Mouse (Mus musculus): ENCODE results near the gene Lrrtm3.

The Lrrtm3 gene

DNA sequence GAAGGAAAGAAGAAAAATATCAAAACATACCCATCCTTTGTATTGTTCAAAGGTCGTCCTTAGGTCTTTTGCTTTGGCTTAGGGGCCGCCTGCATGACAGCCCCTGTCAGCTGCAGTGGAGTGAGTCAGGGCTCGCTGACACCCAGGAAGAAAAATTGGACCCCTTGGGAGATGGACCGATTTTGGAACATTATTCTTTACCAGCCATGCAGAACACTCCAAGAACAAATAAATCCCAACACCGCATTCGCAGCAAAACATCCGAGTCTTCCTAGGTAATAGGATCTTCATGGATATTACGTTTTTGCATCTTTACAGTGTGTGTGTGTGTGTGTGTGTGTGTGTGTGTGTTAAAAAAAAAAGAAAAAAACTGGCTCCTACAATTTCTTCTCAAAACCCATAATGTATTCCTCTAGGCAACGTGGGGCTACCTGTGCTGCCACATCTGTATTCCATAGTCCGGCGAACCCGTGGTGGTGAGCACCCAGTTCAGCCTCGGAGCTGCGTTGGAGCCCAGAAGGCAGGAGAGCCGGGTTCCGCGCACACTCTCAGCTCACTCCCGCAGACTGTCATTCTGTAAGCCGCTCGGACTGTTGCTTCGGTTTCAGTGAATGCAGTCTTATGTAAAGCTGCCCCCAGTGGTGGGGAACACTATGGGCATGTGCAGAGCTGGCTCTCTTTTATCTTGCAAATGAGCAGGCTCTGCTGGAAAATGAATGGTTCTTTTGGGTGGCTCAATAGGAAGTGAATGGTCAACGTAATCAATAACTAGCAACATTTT, at the start of gene Lrrtm3:
Gene Lrrtm3 (minus strand): TSS at position 598 of the 781 bp plus-strand sequence.
- DNase-seq (ENCODE audit: low read depth, low spot score): peak; percentile 77

DNA sequence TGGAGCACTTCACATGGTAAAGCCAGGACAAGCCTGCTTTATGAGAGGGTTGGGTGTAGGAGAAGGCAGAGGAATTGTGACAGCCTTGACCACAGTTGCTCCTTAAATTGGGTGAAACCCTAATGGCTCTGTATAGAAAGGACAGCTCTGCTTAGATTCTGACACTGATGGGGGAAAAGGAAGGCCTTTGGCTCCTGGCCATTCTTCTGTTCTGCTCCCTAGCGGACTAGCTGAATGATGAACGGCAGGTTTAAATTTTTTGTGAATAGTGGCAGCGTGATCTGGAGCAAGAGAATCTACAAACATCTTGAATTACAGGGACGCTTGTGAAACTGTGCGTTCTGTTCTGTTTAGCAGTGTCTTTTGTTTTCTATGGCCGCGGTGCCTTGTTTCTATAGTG, 45.4 kb upstream of the Lrrtm3 start:
- no peak for DNase-seq (ENCODE audit: low read depth, low spot score)

DNA sequence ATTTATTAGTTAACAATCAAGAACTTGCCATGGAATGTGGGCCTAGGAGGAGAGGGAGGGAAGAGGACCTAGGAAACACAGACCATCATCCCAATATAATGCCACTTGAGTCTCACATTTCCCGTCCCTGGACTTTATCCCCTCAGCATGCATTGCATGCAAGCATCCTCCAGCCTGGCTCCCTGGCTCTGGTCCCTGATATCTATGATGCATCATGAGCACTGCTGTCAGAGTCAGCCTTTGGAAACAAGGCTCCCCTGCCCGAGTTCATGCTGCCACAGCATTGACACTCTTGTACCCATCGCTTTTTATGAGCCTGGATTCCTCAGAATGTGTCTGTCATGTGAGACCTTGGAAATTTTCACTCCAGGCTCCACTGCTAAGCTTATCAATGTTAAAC, 43.4 kb upstream of the Lrrtm3 start:
- DNase-seq (ENCODE audit: low read depth, low spot score): no peak

DNA sequence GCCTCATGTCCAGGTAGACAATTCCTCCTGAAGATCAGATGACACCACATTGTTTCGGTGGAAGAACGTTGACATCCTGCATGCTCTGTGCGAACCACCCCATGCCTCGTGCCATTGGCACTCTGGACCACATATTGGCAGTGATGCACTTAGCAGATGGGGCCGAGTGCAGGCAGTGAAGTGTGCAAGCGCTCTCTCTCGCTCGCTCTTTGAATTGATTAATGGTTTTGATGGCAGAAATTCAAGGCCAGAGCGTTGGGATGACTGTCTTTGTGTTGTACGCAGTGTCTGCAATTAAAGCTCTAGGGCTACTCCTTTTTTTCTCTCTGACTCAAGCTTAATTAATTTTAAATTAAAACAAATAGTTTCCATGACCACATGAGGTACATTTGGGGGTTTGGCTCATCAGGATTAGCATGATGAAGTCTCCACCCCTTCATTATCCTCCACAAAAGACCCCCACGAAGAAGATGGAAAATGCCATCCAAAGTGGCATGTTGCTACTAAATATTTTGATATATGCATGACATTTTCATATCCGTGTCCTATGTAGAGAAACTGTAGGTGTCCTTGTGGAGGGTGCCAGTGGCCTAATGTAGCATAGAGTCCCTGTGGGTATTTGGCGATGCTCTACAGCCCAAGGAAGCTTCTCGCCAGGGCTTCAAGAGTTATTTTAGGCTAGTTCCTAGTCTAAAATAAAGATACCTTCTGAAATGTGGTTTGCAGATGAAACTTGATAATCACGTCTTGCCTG, 40.5 kb upstream of the Lrrtm3 start:
- DNase-seq (ENCODE audit: low read depth, low spot score): peak; percentile 26

DNA sequence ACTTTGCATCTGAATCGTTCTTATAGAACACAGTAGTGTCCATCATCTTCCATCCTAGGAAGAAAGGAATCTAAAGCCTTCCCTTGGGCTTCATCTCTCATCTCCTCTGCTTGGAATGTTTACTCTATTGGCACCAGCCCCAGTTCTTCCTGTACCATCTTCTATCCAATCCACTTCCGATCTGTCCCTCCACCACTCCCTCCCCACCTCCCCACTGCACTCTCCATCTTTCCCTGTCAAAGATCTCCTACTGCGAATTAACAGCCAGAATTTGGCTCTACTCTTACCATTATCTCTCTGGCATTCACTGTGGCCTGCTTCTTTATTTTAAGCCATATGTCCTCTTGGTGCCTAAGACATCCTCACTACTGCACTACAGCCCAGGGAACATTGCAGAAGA, 28.8 kb upstream of the Lrrtm3 start:
- no peak for DNase-seq (ENCODE audit: low read depth, low spot score)

DNA sequence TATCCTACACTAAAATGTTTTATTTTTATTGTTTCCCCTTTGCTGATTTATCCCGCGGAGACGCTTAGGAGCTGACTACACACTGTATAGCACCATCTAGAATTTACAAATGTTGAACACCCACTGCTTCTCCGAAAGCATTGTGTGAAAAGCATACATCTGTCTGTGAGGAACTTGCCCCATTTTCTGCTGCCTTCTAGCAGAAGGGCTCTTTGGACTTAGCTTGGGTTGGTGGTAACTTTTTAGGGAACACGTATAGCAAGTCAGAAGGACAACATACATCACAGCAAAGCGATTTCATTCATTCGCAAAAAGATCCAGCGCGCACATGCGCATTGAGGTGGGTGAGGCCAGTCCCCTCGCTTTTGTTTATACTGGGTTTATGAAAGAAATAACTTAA, 25.2 kb upstream of the Lrrtm3 start:
- DNase-seq (ENCODE audit: low read depth, low spot score): no peak

DNA sequence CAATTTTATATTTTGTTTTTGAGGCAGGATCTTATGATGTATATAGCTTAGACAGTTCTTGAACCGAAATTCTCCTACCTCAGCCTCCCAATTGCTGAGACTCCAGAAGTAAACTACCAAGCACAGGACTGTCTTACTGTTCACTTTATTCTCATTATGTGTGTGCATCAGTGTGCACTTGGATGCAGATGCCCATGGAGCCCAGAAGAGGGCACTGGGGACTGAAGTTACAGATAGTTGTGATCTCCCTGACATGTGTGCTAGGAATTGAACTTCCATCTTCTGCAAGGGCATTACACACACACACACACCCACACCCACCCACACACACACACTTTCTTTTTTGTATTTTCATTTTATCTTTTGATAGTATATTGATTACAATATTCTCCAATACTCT, 6.5 kb upstream of the Lrrtm3 start:
- no peak for DNase-seq (ENCODE audit: low read depth, low spot score)

DNA sequence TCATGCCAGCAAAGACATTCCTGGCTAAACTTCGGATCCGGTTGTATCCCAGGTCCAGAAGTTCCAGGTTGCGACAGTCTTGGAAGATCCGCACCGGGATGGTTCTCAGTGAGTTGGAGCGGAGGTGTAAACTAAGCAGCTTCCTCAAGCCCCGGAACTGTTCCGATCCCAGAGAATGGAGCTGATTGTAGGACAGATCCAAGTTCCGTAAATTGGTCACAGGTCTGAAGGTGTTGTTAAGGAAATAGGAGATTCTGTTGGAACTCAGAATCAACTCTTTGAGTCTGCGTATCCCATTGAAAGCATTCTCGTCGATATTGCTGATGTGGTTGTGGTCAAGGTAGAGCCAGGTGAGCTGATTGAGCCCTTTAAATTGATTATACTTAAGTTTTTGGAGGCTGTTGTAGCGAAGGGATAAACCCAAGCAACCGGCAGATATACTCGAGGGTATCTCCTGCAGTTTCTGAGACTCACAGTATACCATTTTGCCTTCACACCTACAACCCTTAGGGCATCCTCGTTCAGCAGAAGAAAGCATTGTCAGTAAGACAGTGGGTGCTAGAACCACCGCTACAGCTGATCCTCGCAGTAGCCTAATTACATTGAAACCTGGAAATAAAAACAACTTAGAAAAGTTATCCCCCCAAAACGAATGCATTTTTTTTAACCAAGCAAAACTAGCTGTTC, 1.2 kb downstream of the Lrrtm3 start:
- DNase-seq (ENCODE audit: low read depth, low spot score): no peak

DNA sequence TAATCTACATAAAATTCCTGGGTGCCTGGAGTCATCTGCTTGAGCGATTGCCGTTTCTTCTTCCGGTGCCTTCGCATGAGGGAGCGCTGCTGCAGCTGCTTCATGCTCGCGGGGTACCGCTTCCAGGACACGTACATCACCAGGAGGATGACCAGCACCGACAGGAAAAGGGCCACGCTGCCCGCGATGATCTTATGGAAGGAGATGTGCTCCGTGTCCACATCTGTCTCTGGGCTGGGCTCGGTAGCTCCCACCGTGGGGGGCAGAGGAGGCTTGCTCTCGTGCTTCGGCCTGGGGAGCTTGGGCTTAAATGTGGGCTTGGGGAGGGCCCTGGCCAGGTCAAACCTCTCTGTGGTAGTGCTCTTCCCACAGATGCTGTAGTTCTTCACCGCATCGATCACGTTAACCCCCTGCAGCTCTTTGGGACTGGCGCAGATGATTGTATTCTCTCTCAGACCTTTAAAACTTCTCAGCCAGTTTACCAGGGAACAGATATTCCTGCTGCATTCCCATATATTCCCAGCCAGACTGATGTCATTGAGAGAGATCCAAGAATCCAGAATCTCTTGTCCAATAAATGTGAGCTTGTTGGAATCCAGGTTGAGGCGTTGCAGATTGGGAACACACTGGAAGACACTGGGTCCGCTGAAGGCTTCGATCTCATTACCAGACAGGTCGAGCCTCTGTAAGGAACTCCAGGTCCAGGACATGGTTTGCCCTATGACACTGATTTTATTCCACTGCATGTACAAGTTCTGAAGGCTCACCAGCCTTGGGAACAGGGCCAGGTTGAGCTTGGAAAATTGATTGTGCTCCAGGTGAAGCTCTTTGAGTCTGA, 1.9 kb downstream of the Lrrtm3 start:
- DNase-seq (ENCODE audit: low read depth, low spot score): no peak

DNA sequence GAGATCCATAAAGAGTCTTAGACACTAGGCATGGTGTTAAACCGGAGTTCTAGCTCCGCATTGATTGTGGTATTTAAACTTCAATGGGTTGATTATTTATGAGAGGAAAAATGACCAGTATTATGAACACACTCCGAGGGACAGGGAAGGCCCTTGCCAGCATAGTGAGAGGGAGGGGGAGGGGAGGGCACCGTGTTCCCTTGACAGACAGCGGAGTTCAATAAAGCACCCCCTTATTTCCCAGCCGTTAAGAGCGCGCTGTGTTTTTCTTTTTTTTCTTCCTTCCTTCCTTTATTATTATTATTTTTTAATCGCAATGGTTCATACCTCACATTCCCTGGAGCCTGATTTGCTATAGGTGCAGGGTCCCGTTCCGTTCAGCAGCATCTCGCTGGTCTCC, 2.6 kb downstream of the Lrrtm3 start:
- DNase-seq (ENCODE audit: low read depth, low spot score): no peak

DNA sequence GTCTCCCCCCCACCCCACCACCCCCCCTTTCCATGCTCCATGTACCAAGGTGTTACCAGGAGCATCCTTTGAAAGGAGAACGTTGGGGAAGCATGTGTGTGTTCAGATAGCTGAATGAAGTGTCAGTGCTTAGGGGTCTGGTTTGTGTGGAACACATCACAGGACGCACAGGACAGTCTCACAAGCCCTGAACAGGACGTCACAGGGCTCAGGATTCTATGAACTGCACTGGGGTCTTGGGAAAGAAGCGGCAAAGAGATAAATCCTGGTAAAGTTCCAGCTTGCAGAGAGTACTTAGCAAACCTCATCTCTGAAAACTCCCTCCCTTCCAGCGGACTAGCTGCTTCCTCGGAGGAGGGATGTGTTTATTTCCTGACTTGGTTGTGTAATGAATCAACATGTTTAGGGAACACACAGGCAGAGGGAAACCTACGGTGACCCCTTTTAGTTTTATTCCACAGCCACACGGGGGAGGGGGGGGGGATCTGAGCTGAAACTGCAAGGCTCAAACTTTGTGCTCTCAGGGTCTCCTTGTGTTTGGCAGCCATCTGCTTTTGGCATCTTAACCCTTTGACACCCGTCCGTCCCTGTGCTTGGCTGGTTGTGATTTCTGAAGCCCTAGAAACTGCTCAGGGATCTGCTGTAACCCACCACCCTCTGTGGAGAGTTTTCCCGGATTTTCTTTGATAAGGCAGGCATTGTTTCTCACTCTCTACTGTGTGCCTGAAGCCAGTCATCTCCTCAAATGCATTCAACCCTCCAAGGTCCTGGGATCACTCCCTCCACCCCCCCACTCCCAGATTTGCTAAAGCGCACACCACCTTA, 3.3 kb downstream of the Lrrtm3 start:
- no peak for DNase-seq (ENCODE audit: low read depth, low spot score)

DNA sequence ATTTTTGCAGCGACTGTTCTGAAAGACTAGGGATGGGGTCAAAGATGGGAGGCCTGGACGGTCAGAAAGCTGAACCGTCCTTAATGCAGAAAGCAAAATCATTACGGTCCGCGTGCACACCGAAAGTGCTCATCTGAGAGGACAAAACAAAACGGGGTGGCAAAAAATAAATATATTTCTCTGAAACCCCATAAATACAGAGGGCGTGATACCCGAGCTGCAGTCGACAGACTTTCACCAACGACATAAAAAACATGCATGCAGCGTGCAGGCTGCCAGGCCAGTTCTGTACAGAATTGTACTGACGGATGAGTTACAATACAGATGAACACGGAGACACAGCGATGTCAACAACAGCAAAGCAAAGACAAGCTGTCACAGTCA, 3.9 kb downstream of the Lrrtm3 start:
- no peak for DNase-seq (ENCODE audit: low read depth, low spot score)

DNA sequence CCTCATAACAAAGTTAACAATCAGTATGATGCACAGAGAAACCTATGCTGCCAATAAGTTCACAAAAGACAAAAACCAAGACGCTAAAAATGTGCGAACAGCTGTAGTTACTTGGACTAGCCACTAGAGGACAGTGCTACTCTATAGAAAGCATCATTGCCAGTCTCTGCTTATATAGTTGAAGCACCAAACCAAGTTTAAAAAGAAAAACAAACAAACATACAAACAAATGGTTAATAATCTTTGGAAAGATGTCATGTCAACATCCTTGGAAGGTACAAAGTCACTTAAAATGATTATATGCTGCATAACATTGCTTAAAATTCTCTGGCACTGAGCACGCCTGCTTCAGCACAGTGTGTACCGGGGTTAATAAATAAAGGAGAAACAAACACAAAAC, 5.6 kb downstream of the Lrrtm3 start:
- no peak for DNase-seq (ENCODE audit: low read depth, low spot score)

DNA sequence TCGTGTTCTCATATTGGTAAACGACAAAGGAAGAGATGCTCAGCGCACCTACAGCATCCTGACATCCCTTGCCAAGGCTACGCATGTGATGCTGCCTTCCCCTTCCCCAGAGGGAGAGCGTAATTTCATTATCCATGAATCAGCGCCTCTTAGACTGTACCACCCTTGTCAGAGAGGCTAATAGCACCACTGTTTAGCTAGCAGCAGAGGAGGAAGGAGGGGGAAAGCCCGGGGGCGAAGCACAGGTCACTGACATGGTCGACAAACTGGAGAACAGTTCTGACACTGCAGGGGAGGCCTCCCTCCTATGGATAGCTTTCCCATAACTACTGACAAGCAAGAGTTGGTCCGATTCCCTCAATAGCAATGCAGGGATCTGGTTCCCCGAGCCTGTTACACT, 6.3 kb downstream of the Lrrtm3 start:
- no peak for DNase-seq (ENCODE audit: low read depth, low spot score)

DNA sequence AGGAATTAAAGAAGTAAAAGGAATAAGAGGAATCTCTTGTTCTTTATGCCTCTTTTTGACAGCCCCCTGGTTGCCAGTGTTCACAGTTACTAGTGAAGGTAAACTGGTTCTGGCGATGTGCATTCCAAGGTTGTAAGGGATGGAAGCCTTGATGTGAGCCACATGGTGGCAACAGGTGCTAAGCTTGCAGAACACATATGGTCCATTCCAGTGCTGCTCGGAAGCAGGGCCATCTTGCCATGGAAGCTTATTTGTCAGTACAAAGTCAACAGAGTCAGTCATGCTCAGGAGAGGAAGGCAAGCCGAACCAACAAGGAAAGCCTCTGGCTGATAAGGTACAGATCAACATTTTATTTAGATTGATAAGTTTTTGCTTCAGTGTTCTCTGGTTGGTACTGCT, 7.7 kb downstream of the Lrrtm3 start:
- no peak for DNase-seq (ENCODE audit: low read depth, low spot score)

DNA sequence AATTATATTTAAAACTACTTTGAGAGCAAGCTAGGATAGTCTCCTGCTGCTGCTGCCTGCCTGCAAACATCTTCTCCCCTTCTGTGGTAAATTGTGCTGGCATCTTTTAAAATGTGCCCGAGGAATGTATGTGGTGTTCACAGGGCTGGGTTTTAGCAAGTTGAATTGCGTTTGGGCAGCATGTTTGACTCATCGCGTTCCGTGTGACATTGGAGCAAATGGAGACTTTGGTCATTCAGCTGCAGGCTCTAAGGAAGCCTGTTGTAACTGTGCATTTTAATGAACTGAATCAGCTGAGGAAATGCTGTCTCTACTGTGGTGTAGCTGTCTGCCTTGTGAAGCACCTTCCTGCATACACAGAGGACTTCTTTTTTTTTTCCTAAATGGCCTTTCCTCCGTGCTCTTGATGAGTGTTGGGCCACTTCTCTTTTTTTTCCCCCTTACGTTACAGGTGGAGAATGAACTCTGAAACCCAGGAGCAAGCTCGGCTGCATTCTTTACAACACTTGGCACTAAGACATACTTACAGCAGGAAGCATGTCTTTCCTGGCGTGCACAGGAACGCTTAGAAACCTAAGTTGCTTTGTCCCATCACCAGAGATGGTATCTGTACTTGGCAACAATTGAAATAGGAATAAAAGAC, 13.5 kb downstream of the Lrrtm3 start:
- no peak for DNase-seq (ENCODE audit: low read depth, low spot score)

DNA sequence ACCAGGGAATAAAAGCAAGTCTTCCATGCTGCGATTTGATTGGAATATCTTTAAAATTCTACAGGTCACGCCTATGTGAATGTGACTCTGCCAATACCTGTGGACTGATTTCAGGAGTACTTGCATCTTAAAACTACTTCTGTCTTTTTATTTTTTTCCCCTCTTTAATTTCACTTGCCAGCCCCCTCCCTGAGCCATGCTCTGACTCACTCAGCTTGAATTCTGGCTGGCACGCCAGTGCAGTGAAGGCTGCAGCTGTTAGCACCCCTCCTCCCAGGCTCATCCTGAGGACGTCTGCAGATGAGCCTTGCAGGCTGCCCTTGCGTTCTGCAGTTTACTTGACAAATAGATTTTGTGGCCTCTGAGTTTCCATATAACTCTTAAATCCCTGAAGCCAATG, 14.1 kb downstream of the Lrrtm3 start:
- DNase-seq (ENCODE audit: low read depth, low spot score): no peak

DNA sequence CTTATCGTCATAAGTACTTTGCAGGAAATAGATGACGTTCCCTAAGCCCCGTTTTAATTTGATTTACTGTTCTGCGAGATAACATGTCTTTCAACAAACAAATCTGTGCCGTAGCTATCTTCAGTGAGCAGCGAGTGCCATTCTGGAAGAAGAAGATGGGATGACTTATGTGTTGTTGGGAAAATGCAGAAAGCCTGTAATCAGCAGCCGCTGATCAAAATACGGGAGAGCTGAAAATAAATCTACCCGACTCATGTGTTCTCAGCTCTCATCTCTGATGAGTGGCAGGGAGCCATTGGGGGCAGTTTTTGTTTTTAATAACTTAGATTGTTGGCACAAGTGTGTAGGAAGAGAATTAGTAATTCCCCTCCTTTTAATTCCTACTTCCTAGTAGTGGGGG, 26.4 kb downstream of the Lrrtm3 start:
- DNase-seq (ENCODE audit: low read depth, low spot score): no peak

DNA sequence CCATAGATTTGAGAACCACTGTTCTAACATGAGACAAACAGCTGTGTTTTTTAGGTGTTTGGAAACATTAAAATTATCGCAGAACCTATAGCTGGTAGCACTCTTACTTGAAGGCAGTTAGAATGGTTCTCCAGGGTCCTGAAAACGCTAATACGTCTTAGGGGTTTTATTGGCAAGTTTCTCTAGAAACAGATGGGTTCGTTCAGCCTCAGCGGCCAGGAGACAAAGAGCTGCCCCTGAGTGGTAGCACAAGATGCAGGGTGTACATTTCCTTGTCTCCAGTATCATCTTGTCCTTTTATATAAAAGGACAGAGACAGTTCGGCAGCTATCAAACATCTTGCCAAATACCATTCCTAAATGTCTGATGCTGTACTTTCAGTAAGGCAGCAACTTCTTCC, 40.1 kb downstream of the Lrrtm3 start:
- no peak for DNase-seq (ENCODE audit: low read depth, low spot score)

DNA sequence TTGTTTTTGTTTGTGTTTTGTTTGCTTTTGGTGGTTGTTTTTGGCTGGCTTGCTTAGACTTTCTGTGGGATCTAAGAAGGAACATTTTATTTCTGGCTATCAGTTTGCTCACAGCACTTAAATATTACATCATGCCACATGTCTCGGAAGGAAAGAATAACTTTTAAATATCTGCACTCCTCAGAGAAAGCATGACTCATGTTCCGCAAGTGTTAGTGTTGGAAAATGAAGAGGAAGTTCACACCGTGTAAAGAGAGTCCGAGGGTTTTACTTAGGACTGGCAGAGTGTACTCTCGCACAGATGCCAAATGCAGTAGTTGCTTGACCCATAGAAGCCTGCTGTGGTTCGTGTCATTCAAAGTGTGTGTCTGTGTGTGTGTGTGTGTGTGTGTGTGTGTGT, 40.9 kb downstream of the Lrrtm3 start:
- DNase-seq (ENCODE audit: low read depth, low spot score): no peak
